Mouse (Mus musculus) liver, embryonic 12.5 days (tissue): ENCODE data around the gene Tbxas1. TPM values are rescaled to one million over a fixed set of nuclear protein-coding genes. Genes with fewer than 3 reads are reported as not detected.

Experiments
- ATAC-seq: fragments of 200-750 bp; cut with Nextera tagmentation; 2 replicates; pipeline ENCODE4 v1.8.0; 2017; ENCODE audit warnings: moderate number of reproducible peaks, mild to moderate bottlenecking, moderate library complexity
- H3K27ac ChIP-seq: fragments of 300-500 bp; sonication (generic); 2 replicates; pipeline ENCODE4 v1.5.1; 2016; ENCODE audit warnings: mild to moderate bottlenecking
- H3K27me3 ChIP-seq: fragments of 300-500 bp; sonication (generic); replicated peaks from 2 replicates; pipeline ENCODE4 v1.6.1; 2016; ENCODE audit warnings: mild to moderate bottlenecking, moderate library complexity
- H3K36me3 ChIP-seq: fragments of 300-500 bp; sonication (generic); 2 replicates; pipeline ENCODE4 v1.6.1; 2016; ENCODE audit warnings: mild to moderate bottlenecking, moderate library complexity
- H3K4me1 ChIP-seq: fragments of 300-500 bp; sonication (generic); 2 replicates; pipeline ENCODE4 v1.6.1; 2016
- H3K4me2 ChIP-seq: fragments of 300-500 bp; sonication (generic); 2 replicates; pipeline ENCODE4 v1.6.1; 2016; ENCODE audit warnings: mild to moderate bottlenecking, moderate library complexity
- H3K4me3 ChIP-seq: fragments of 300-500 bp; sonication (generic); 2 replicates; pipeline ENCODE4 v1.5.1; 2016; ENCODE audit warnings: mild to moderate bottlenecking, moderate library complexity
- H3K9ac ChIP-seq: fragments of 300-500 bp; sonication (generic); 2 replicates; pipeline ENCODE4 v1.6.1; 2016; ENCODE audit warnings: mild to moderate bottlenecking, moderate library complexity
- H3K9me3 ChIP-seq: fragments of 300-500 bp; sonication (generic); replicated peaks from 2 replicates; pipeline ENCODE4 v1.6.1; 2016; ENCODE audit warnings: mild to moderate bottlenecking, moderate library complexity
- WGBS: fragments of 180-500 bp; shearing (Covaris S2); methylation state at CpG from one replicate; pipeline ENCODE4 v1.1.7; 2016; ENCODE audit not compliant: insufficient replicate concordance; 5-methylcytosine and 5-hydroxymethylcytosine counted together
- polyA plus RNA-seq: library from polyadenylated mRNA; unstranded; fragments of >200 nt; fragmentation: Nextera tagmentation; extraction: Ambion mirVana; gene quantifications from 2 replicates; pipeline ENCODE4 v1.2.1, GENCODE M21; 2016

Tbxas1 gene
- polyA plus RNA-seq, 1 experiment from 2014 or later = 12.9 TPM

- no peak for ATAC-seq
- H3K4me2 ChIP-seq = no peak overlapping the region
- no peaks in the 10 kb centered on the region for H3K36me3 ChIP-seq
- peaks cover 57% of the 10 kb centered on the region for H3K4me1 ChIP-seq
- H3K27me3 ChIP-seq = no peaks in the 10 kb centered on the region
- no peak overlapping the region for H3K27ac ChIP-seq
- no peaks in the 10 kb centered on the region for H3K9me3 ChIP-seq
- no peak overlapping the region for H3K4me3 ChIP-seq
- no peak overlapping the region; the same call in 1 of the 2 replicates for H3K9ac ChIP-seq
- 83% methylated on average over 5 of the region's 5 CpGs for WGBS
Observed at GRCm38 (mm10) chr6:38967988-38968387, 92.8 kb downstream of the Tbxas1 start.

- Histone ChIP-seq H3K4me2 (peak overlapping the region; percentile 23), H3K9me3 (no peaks in the 10 kb centered on the region), H3K4me1 (peaks cover 47% of the 10 kb centered on the region), H3K4me3 (no peak overlapping the region), H3K27me3 (no peaks in the 10 kb centered on the region), H3K36me3 (no peaks in the 10 kb centered on the region), H3K9ac (no peak overlapping the region), H3K27ac (no peak overlapping the region)
- WGBS = 64% methylated on average over 6 of the region's 6 CpGs
- ATAC-seq = no peak
Observed at GRCm38 (mm10) chr6:38969944-38970740, 94.9 kb downstream of the Tbxas1 start.

GRCm38 (mm10) chr6:38970759-38971158 is 95.6 kb downstream of the Tbxas1 start:
- peak; percentile 34; the same call in 1 of the 2 replicates for ATAC-seq
- no peaks in the 10 kb centered on the region for H3K9me3 ChIP-seq
- no peaks in the 10 kb centered on the region for H3K27me3 ChIP-seq
- H3K27ac ChIP-seq = no peak overlapping the region
- no peak overlapping the region for H3K9ac ChIP-seq
- peak overlapping the region; percentile 23 for H3K4me2 ChIP-seq
- no peaks in the 10 kb centered on the region for H3K36me3 ChIP-seq
- no peak overlapping the region for H3K4me3 ChIP-seq
- peaks cover 41% of the 10 kb centered on the region for H3K4me1 ChIP-seq
- WGBS = 34% methylated on average over 6 of the region's 6 CpGs

GRCm38 (mm10) chr6:38972826-38973225 is 97.6 kb downstream of the Tbxas1 start:
- WGBS = 38% methylated on average over 1 of the region's 1 CpGs
- Histone ChIP-seq H3K4me1 (peaks cover 21% of the 10 kb centered on the region), H3K27ac (no peak overlapping the region), H3K27me3 (no peaks in the 10 kb centered on the region), H3K9ac (no peak overlapping the region), H3K4me3 (no peak overlapping the region), H3K4me2 (no peak overlapping the region), H3K9me3 (no peaks in the 10 kb centered on the region), H3K36me3 (no peaks in the 10 kb centered on the region)
- no peak for ATAC-seq

GRCm38 (mm10) chr6:38973441-38974161 is 98.4 kb downstream of the Tbxas1 start:
- no peak for ATAC-seq
- no peaks in the 10 kb centered on the region for H3K27me3 ChIP-seq
- no peaks in the 10 kb centered on the region for H3K36me3 ChIP-seq
- no peak overlapping the region for H3K9ac ChIP-seq
- H3K4me1 ChIP-seq = peaks cover 18% of the 10 kb centered on the region
- 65% methylated on average over 10 of the region's 10 CpGs for WGBS
- no peaks in the 10 kb centered on the region for H3K9me3 ChIP-seq
- no peak overlapping the region for H3K27ac ChIP-seq
- no peak overlapping the region for H3K4me2 ChIP-seq
- H3K4me3 ChIP-seq = no peak overlapping the region

GRCm38 (mm10) chr6:38974162-38974525 is 98.9 kb downstream of the Tbxas1 start:
- H3K9ac ChIP-seq = no peak overlapping the region
- no peak overlapping the region for H3K4me3 ChIP-seq
- WGBS = 69% methylated on average over 1 of the region's 1 CpGs
- ATAC-seq = no peak
- peak overlapping the region; percentile 26; the same call in 1 of the 2 replicates for H3K27ac ChIP-seq
- H3K9me3 ChIP-seq = no peaks in the 10 kb centered on the region
- H3K4me1 ChIP-seq = peaks cover 18% of the 10 kb centered on the region
- H3K36me3 ChIP-seq = no peaks in the 10 kb centered on the region
- H3K4me2 ChIP-seq = no peak overlapping the region
- no peaks in the 10 kb centered on the region for H3K27me3 ChIP-seq

GRCm38 (mm10) chr6:38974536-38975268 is 99.5 kb downstream of the Tbxas1 start:
- no peak for ATAC-seq
- no peaks in the 10 kb centered on the region for H3K9me3 ChIP-seq
- no peak overlapping the region for H3K9ac ChIP-seq
- H3K27ac ChIP-seq = no peak overlapping the region; the same call in 1 of the 2 replicates
- 66% methylated on average over 8 of the region's 8 CpGs for WGBS
- H3K36me3 ChIP-seq = no peaks in the 10 kb centered on the region
- H3K27me3 ChIP-seq = no peaks in the 10 kb centered on the region
- H3K4me3 ChIP-seq = no peak overlapping the region
- no peak overlapping the region for H3K4me2 ChIP-seq
- H3K4me1 ChIP-seq = peaks cover 22% of the 10 kb centered on the region

- H3K36me3 ChIP-seq = no peaks in the 10 kb centered on the region
- peaks cover 16% of the 10 kb centered on the region for H3K4me1 ChIP-seq
- H3K4me3 ChIP-seq = no peak overlapping the region
- 69% methylated on average over 4 of the region's 4 CpGs for WGBS
- no peaks in the 10 kb centered on the region for H3K27me3 ChIP-seq
- no peaks in the 10 kb centered on the region for H3K9me3 ChIP-seq
- no peak overlapping the region for H3K9ac ChIP-seq
- ATAC-seq = no peak
- no peak overlapping the region for H3K4me2 ChIP-seq
- H3K27ac ChIP-seq = no peak overlapping the region
Observed at GRCm38 (mm10) chr6:38975866-38976265, 100.7 kb downstream of the Tbxas1 start.

- ATAC-seq = no peak
- H3K36me3 ChIP-seq = no peaks in the 10 kb centered on the region
- WGBS = 63% methylated on average over 2 of the region's 2 CpGs
- no peak overlapping the region for H3K9ac ChIP-seq
- no peak overlapping the region for H3K4me2 ChIP-seq
- H3K27ac ChIP-seq = no peak overlapping the region
- H3K27me3 ChIP-seq = no peaks in the 10 kb centered on the region
- H3K4me1 ChIP-seq = peaks cover 16% of the 10 kb centered on the region
- H3K9me3 ChIP-seq = no peaks in the 10 kb centered on the region
- no peak overlapping the region for H3K4me3 ChIP-seq
Observed at GRCm38 (mm10) chr6:38976355-38976754, 101.2 kb downstream of the Tbxas1 start.

GRCm38 (mm10) chr6:38980921-38981715 is 105.9 kb downstream of the Tbxas1 start:
- no peak overlapping the region for H3K4me3 ChIP-seq
- no peak overlapping the region for H3K9ac ChIP-seq
- ATAC-seq = 0 out of 2 replicates have a peak, but pooled peaks have one; percentile 15
- no peaks in the 10 kb centered on the region for H3K9me3 ChIP-seq
- no peak overlapping the region for H3K4me2 ChIP-seq
- H3K27me3 ChIP-seq = peaks cover 8% of the 10 kb centered on the region; the same call in 1 of the 2 replicates
- H3K36me3 ChIP-seq = no peaks in the 10 kb centered on the region
- 36% methylated on average over 11 of the region's 11 CpGs for WGBS
- peaks cover 20% of the 10 kb centered on the region for H3K4me1 ChIP-seq
- 0 out of 2 replicates have a peak overlapping the region, but pooled peaks have one; percentile 3 for H3K27ac ChIP-seq

- Histone ChIP-seq H3K27ac (no peak overlapping the region), H3K27me3 (peaks cover 9% of the 10 kb centered on the region; the same call in 1 of the 2 replicates), H3K9me3 (no peaks in the 10 kb centered on the region), H3K4me1 (peaks cover 20% of the 10 kb centered on the region), H3K36me3 (no peaks in the 10 kb centered on the region), H3K4me3 (no peak overlapping the region), H3K9ac (no peak overlapping the region), H3K4me2 (no peak overlapping the region)
- ATAC-seq = no peak
- 46% methylated on average over 8 of the region's 8 CpGs for WGBS
Observed at GRCm38 (mm10) chr6:38982071-38982470, 106.9 kb downstream of the Tbxas1 start.
